Mouse (Mus musculus) cerebellum, adult 2 months (tissue): Measurements from ENCODE around the gene Rab12. TPM values are rescaled to one million over a fixed set of nuclear protein-coding genes. Genes with fewer than 3 reads are reported as not detected.

Experiments
- DNase-seq, 2 experiments: peaks; one replicate each; pipeline ENCODE4 v3.0.0; 2021
- H3K27ac ChIP-seq: fragments of 200-500 bp; 2 replicates; pipeline ENCODE4 v1.5.1; 2012; ENCODE audit warnings: low read length, control low read depth, inconsistent platforms; ENCODE audit not compliant: insufficient read depth
- H3K27me3 ChIP-seq: fragments of 200-500 bp; 2 replicates; pipeline ENCODE4 v1.6.1; 2012; ENCODE audit warnings: inconsistent platforms, mild to moderate bottlenecking, low read length, moderate library complexity; ENCODE audit not compliant: control insufficient read depth, insufficient read depth
- H3K4me1 ChIP-seq: fragments of 200-500 bp; 2 replicates; pipeline ENCODE4 v1.6.1; 2011; ENCODE audit warnings: low read length; ENCODE audit not compliant: control insufficient read depth, insufficient read depth
- H3K4me3 ChIP-seq: fragments of 200-500 bp; replicated peaks from 2 replicates; pipeline ENCODE3; 2011; ENCODE audit warnings: mild to moderate bottlenecking, low read depth, low read length, control low read depth; ENCODE audit not compliant: insufficient read depth
- CTCF ChIP-seq: fragments of 200-500 bp; IDR thresholded peaks from 2 replicates; pipeline ENCODE4 v1.5.1; 2011; ENCODE audit warnings: low read depth, mild to moderate bottlenecking, control low read depth, low read length, moderate library complexity, borderline replicate concordance; ENCODE audit not compliant: insufficient read depth
- POLR2A ChIP-seq: fragments of 200-500 bp; IDR thresholded peaks from 2 replicates; pipeline ENCODE4 v1.6.1; 2011; ENCODE audit warnings: low read length, control low read depth, borderline replicate concordance; ENCODE audit not compliant: insufficient read depth
- WGBS: fragments of 180-500 bp; shearing (Covaris S2); methylation state at CpG from one replicate; pipeline ENCODE4 v1.1.7; 2018; 5-methylcytosine and 5-hydroxymethylcytosine counted together
- polyA plus RNA-seq: library from polyadenylated mRNA; depleted of rRNA; stranded (reverse); fragments of >200 nt; gene quantifications from 2 replicates; pipeline ENCODE4 v1.2.3, GENCODE M21; 2012

Rab12 gene
- polyA plus RNA-seq, 1 experiment: 107 TPM

DNA sequence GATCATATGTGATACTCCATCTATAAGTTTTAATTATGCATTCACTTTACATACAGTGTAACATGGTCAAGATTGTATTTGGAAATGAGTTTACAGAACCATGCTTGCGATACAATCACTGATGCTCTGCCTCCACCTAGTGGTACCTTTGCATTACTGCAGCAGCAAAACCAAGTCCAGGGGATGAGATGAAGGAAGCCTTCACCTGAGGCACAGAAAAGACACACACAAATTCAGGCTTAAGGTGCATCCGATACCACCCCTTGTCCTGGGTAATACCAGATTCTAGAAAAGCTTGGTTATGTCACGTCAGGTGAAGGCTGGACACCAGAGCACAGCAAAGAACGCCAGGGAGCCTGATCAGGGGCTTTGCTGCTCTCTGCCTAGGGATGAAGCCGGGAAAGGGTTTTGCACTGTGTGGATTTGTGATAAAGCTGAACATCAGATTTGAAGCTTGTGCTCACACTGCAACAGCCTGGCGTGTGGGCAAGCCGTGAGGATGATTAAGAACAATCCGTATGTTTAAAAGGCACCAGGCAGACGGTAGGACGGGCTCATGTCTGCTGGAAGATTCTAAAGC lies 29.4 kb downstream of the Rab12 start:
- no peak overlapping the region for H3K4me3 ChIP-seq
- peak; percentile 67 to 72 for DNase-seq
- 45% methylated on average over 10 of the region's 10 CpGs for WGBS
- no peak overlapping the region for H3K27ac ChIP-seq
- no peak for TF ChIP-seq POLR2A
- TF ChIP-seq CTCF: peak; percentile 95
- no peaks in the 10 kb centered on the region for H3K27me3 ChIP-seq
- H3K4me1 ChIP-seq: no peaks in the 10 kb centered on the region

- DNase-seq: no peak
- Histone ChIP-seq H3K4me1 (no peaks in the 10 kb centered on the region), H3K27ac (no peak overlapping the region), H3K4me3 (no peak overlapping the region), H3K27me3 (no peaks in the 10 kb centered on the region)
- WGBS: 90% methylated on average over 6 of the region's 6 CpGs
- TF ChIP-seq CTCF (no peak), POLR2A (no peak)
Measured at GRCm38 (mm10) chr17:66486576-66486975, 33.0 kb downstream of the Rab12 start.

DNA sequence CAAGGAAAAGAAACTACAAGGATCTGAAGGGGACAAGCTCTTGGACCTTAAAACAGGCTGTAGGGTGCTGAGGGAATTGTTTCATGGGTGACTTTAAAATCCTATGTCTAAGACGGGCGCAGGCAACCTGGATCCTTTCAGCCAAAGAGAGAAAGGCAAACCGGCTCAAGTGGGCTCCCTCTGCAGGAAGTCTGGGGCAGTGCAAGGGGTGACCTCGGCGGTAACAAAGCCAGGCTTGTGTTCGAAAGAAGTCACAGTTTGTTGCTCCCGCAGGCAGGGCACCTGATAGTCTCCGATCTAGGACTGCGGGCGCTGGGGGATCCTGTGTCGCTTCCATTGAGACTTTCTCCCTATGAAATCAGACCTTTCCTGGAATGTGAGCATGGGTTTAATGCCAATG lies 33.8 kb downstream of the Rab12 start:
- Histone ChIP-seq H3K27me3 (no peaks in the 10 kb centered on the region), H3K27ac (no peak overlapping the region), H3K4me3 (no peak overlapping the region), H3K4me1 (no peaks in the 10 kb centered on the region)
- TF ChIP-seq POLR2A (no peak), CTCF (peak; percentile 95)
- WGBS: 3% methylated on average over 11 of the region's 11 CpGs
- peak; percentile 84 to 93 for DNase-seq

GRCm38 (mm10) chr17:66484965-66485364 lies 34.6 kb downstream of the Rab12 start:
- Histone ChIP-seq H3K4me1 (no peaks in the 10 kb centered on the region), H3K27me3 (no peaks in the 10 kb centered on the region)
- TF ChIP-seq POLR2A (no peak), CTCF (no peak)

DNA sequence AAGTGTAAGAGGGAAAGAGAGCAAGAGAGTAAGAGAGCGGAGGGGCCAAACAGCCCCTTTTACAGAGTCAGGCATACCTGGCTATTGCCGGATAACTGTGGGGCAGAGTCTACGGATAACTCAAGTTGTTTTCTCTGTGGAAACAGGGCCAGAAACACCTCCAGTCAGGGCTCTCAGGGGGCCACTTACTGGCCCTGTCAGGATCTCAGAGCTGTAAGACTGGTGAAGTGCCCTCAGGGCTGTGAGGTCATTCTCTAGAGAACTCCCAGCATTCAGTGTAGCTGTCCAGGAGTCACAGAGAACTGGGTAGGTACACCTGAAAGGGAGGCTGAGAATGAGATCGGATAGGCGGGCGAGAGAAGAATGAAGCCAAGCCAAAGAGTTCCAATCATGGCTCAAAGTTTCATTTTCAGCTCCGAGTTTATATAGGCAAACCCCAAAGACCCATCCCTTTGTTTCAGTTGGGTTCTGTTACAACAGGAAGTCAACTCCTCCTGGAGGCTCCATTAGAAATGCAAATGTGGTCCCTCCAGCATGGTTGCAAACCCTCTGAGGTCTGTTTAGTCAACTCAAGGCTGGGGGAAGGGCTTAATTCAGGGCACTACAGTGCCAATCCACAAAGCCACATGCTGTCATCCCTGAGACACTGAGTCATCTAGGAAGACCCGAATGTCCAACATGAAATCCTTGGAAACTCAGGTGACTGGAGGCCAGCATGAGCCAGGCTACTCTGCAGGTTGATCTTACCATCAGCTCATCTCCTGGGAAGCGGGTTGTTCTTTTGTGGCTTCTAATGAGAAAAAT lies 35.7 kb downstream of the Rab12 start:
- no peaks in the 10 kb centered on the region for H3K4me1 ChIP-seq
- no peak for DNase-seq
- TF ChIP-seq CTCF (no peak), POLR2A (no peak)
- WGBS: 92% methylated on average over 9 of the region's 9 CpGs
- no peak overlapping the region for H3K4me3 ChIP-seq
- no peaks in the 10 kb centered on the region for H3K27me3 ChIP-seq
- no peak overlapping the region for H3K27ac ChIP-seq

More at GRCm38 (mm10) chr17:66484965-66485364, 34.6 kb downstream of the Rab12 start:
- Histone ChIP-seq H3K4me3 (no peak overlapping the region), H3K27ac (no peak overlapping the region)
- 77% methylated on average over 2 of the region's 2 CpGs for WGBS
- no peak for DNase-seq

DNA sequence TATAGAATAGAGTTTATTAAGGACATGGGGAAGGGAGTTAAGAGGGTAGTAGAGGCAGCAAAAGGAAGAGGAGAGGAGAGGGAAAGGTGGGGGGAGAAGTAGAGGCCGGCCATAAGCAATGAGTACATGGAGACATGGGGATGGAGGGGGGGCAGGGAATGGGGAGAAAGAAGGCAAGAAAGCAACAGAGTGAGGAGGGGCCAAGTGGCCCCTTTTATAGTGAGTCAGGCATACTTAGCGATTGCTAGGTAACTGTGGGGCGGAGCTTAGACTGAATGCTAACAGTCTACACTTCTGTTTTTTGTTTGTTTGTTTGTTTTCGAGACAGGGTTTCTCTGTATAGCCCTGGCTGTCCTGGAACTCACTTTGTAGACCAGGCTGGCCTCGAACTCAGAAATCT lies 38.2 kb downstream of the Rab12 start:
- Histone ChIP-seq H3K4me3 (no peak overlapping the region), H3K27ac (no peak overlapping the region), H3K27me3 (no peaks in the 10 kb centered on the region), H3K4me1 (no peaks in the 10 kb centered on the region)
- WGBS: 92% methylated on average over 5 of the region's 5 CpGs
- DNase-seq: no peak
- TF ChIP-seq POLR2A (no peak), CTCF (no peak)

GRCm38 (mm10) chr17:66480491-66481278 lies 38.8 kb downstream of the Rab12 start:
- Histone ChIP-seq H3K4me3 (no peak overlapping the region), H3K4me1 (no peaks in the 10 kb centered on the region), H3K27ac (no peak overlapping the region), H3K27me3 (no peaks in the 10 kb centered on the region)
- no peak for DNase-seq
- 66% methylated on average over 17 of the region's 17 CpGs for WGBS
- TF ChIP-seq POLR2A (no peak), CTCF (no peak)
